Mouse (Mus musculus): ENCODE results near the gene Atp11a. TPM values are rescaled to one million over a fixed set of nuclear protein-coding genes. Genes with fewer than 3 reads are reported as not detected.

Atp11a gene
- polyA plus RNA-seq, 1 experiment from 2014 or later = 18.5 TPM

GRCm38 (mm10) chr8:12795011-12795671 is 38.3 kb downstream of the Atp11a start:
- H3K27me3 ChIP-seq (ENCODE audit: control insufficient read depth, insufficient read depth, low read length) = no peaks in the 10 kb centered on the region
- H3K4me2 ChIP-seq (ENCODE audit: low read depth, low read length, severe bottlenecking) = no peak overlapping the region
- 96% methylated on average over 5 of the region's 5 CpGs for WGBS
- H3K36me3 ChIP-seq (ENCODE audit: control insufficient read depth, insufficient read depth, low read length) = no peaks in the 10 kb centered on the region
- H3K9ac ChIP-seq (ENCODE audit: low read length) = no peak overlapping the region
- no peak overlapping the region for H3K4me3 ChIP-seq (ENCODE audit: low read depth, low read length)
- ATAC-seq (replicated peaks; ENCODE audit: low FRiP score) (no peak), DNase-seq (ENCODE audit: low spot score) (no peak)
- no peak overlapping the region for H3K27ac ChIP-seq (ENCODE audit: low read depth, low read length)
- H3K4me1 ChIP-seq (replicated peaks; ENCODE audit: control insufficient read depth, insufficient read depth, low read length) = no peaks in the 10 kb centered on the region
- H3K9me3 ChIP-seq (ENCODE audit: control insufficient read depth, low read length) = no peaks in the 10 kb centered on the region

DNA sequence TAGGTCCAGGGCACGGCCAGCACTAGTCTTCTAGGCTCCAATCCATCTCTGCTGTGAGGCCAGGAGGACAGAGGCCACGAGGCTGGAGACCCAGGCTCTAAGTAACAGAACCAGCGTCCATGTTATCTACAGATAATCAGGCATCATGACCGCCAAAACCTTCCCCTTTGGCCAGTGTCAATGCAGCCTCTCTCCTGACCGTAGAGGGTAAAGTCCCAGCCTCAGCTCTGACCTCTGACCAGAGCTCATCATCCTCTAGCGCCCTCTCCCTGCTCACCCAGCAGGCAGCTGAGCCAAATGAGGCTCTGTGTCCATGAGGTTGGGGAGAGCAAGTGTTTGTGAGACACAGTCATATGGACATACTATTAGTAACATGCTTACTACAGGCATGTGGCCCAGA is 42.3 kb downstream of the Atp11a start:
- H3K27ac ChIP-seq (ENCODE audit: low read depth, low read length) = no peak overlapping the region
- no peaks in the 10 kb centered on the region for H3K9me3 ChIP-seq (ENCODE audit: control insufficient read depth, low read length)
- ATAC-seq (replicated peaks; ENCODE audit: low FRiP score) = no peak
- H3K4me3 ChIP-seq (ENCODE audit: low read depth, low read length) = no peak overlapping the region
- no peak for DNase-seq (ENCODE audit: low spot score)
- 75% methylated on average over 6 of the region's 6 CpGs for WGBS
- no peak overlapping the region for H3K9ac ChIP-seq (ENCODE audit: low read length)
- H3K4me1 ChIP-seq (replicated peaks; ENCODE audit: control insufficient read depth, insufficient read depth, low read length) = no peaks in the 10 kb centered on the region
- no peak overlapping the region for H3K4me2 ChIP-seq (ENCODE audit: low read depth, low read length, severe bottlenecking)
- H3K36me3 ChIP-seq (ENCODE audit: control insufficient read depth, insufficient read depth, low read length) = no peaks in the 10 kb centered on the region
- H3K27me3 ChIP-seq (ENCODE audit: control insufficient read depth, insufficient read depth, low read length) = no peaks in the 10 kb centered on the region

GRCm38 (mm10) chr8:12799832-12800231 is 43.0 kb downstream of the Atp11a start:
- ATAC-seq (replicated peaks; ENCODE audit: low FRiP score) (no peak), DNase-seq (ENCODE audit: low spot score) (no peak)
- WGBS = 70% methylated on average over 6 of the region's 6 CpGs
- no peak overlapping the region for H3K9ac ChIP-seq (ENCODE audit: low read length)
- no peaks in the 10 kb centered on the region for H3K36me3 ChIP-seq (ENCODE audit: control insufficient read depth, insufficient read depth, low read length)
- no peak overlapping the region for H3K27ac ChIP-seq (ENCODE audit: low read depth, low read length)
- H3K4me2 ChIP-seq (ENCODE audit: low read depth, low read length, severe bottlenecking) = no peak overlapping the region
- no peaks in the 10 kb centered on the region for H3K9me3 ChIP-seq (ENCODE audit: control insufficient read depth, low read length)
- H3K4me1 ChIP-seq (replicated peaks; ENCODE audit: control insufficient read depth, insufficient read depth, low read length) = no peaks in the 10 kb centered on the region
- H3K27me3 ChIP-seq (ENCODE audit: control insufficient read depth, insufficient read depth, low read length) = no peaks in the 10 kb centered on the region
- H3K4me3 ChIP-seq (ENCODE audit: low read depth, low read length) = no peak overlapping the region

GRCm38 (mm10) chr8:12800246-12800645 is 43.4 kb downstream of the Atp11a start:
- Histone ChIP-seq H3K9ac (ENCODE audit: low read length) (no peak overlapping the region), H3K27me3 (ENCODE audit: control insufficient read depth, insufficient read depth, low read length) (no peaks in the 10 kb centered on the region), H3K9me3 (ENCODE audit: control insufficient read depth, low read length) (no peaks in the 10 kb centered on the region), H3K4me3 (ENCODE audit: low read depth, low read length) (no peak overlapping the region), H3K27ac (ENCODE audit: low read depth, low read length) (no peak overlapping the region), H3K4me1 (replicated peaks; ENCODE audit: control insufficient read depth, insufficient read depth, low read length) (no peaks in the 10 kb centered on the region), H3K4me2 (ENCODE audit: low read depth, low read length, severe bottlenecking) (no peak overlapping the region), H3K36me3 (ENCODE audit: control insufficient read depth, insufficient read depth, low read length) (no peaks in the 10 kb centered on the region)
- ATAC-seq (replicated peaks; ENCODE audit: low FRiP score) = no peak
- WGBS = 70% methylated on average over 2 of the region's 2 CpGs
- no peak for DNase-seq (ENCODE audit: low spot score)

DNA sequence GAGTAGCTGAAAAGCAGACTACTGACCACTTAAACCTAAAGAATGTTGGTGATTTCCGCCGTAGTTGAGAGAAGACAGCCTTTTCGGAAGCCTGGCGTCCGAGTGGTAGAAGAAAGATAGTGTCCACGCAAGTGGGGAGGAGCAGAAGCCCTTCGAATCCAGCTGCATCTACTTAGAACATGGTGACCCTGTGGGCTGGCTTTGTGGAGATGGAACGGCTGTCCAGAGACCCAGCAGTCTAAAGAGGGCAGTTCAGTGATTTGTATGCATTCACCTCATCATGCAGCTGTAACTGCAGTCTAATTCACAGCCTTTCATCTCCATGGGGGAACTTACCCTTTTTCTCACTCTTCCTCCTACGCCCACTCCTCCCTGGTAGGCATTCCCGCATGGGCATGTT is 44.8 kb downstream of the Atp11a start:
- DNase-seq (ENCODE audit: low spot score) = no peak
- Histone ChIP-seq H3K4me1 (replicated peaks; ENCODE audit: control insufficient read depth, insufficient read depth, low read length) (no peaks in the 10 kb centered on the region), H3K27ac (ENCODE audit: low read depth, low read length) (no peak overlapping the region), H3K4me2 (ENCODE audit: low read depth, low read length, severe bottlenecking) (no peak overlapping the region), H3K36me3 (ENCODE audit: control insufficient read depth, insufficient read depth, low read length) (no peaks in the 10 kb centered on the region), H3K4me3 (ENCODE audit: low read depth, low read length) (no peak overlapping the region), H3K9me3 (ENCODE audit: control insufficient read depth, low read length) (no peaks in the 10 kb centered on the region), H3K9ac (ENCODE audit: low read length) (no peak overlapping the region), H3K27me3 (ENCODE audit: control insufficient read depth, insufficient read depth, low read length) (no peaks in the 10 kb centered on the region)
- no peak for ATAC-seq (replicated peaks; ENCODE audit: low FRiP score)
- 86% methylated on average over 10 of the region's 10 CpGs for WGBS

DNA sequence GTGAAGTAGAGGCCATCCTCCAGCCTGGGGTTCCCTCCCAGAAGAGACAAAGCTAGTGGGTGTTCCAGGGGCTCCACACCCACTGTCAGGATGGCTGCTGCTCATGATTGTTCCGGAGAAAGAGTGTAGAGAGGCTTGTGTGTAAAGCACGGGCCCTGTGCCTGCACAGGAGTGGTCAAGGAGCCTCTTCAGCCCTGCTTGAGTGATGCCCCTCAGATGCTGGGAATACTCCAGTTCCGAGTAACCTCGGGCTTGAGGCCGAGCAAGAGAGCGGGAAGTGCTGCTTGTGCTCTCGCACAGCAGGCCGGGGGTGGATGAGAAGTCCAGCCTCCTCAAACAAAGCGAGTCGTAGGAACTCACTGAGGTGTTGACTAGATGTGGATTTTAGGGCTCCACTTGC is 46.3 kb downstream of the Atp11a start:
- Histone ChIP-seq H3K27ac (ENCODE audit: low read depth, low read length) (no peak overlapping the region), H3K27me3 (ENCODE audit: control insufficient read depth, insufficient read depth, low read length) (no peaks in the 10 kb centered on the region), H3K4me1 (replicated peaks; ENCODE audit: control insufficient read depth, insufficient read depth, low read length) (no peaks in the 10 kb centered on the region), H3K4me3 (ENCODE audit: low read depth, low read length) (no peak overlapping the region), H3K9me3 (ENCODE audit: control insufficient read depth, low read length) (no peaks in the 10 kb centered on the region), H3K9ac (ENCODE audit: low read length) (no peak overlapping the region), H3K36me3 (ENCODE audit: control insufficient read depth, insufficient read depth, low read length) (no peaks in the 10 kb centered on the region; the same call in 1 of the 2 replicates), H3K4me2 (ENCODE audit: low read depth, low read length, severe bottlenecking) (no peak overlapping the region)
- DNase-seq (ENCODE audit: low spot score) (no peak), ATAC-seq (replicated peaks; ENCODE audit: low FRiP score) (no peak)
- WGBS = 86% methylated on average over 10 of the region's 10 CpGs

GRCm38 (mm10) chr8:12804909-12805308 is 48.1 kb downstream of the Atp11a start:
- 83% methylated on average over 5 of the region's 5 CpGs for WGBS

GRCm38 (mm10) chr8:12805569-12805968 is 48.8 kb downstream of the Atp11a start:
- no peaks in the 10 kb centered on the region; the same call in 1 of the 2 replicates for H3K36me3 ChIP-seq (ENCODE audit: control insufficient read depth, insufficient read depth, low read length)
- no peak overlapping the region for H3K27ac ChIP-seq (ENCODE audit: low read depth, low read length)
- DNase-seq (ENCODE audit: low spot score) = no peak
- H3K9me3 ChIP-seq (ENCODE audit: control insufficient read depth, low read length) = no peaks in the 10 kb centered on the region
- H3K9ac ChIP-seq (ENCODE audit: low read length) = no peak overlapping the region
- no peaks in the 10 kb centered on the region for H3K4me1 ChIP-seq (replicated peaks; ENCODE audit: control insufficient read depth, insufficient read depth, low read length)
- H3K27me3 ChIP-seq (ENCODE audit: control insufficient read depth, insufficient read depth, low read length) = no peaks in the 10 kb centered on the region
- no peak overlapping the region for H3K4me2 ChIP-seq (ENCODE audit: low read depth, low read length, severe bottlenecking)
- ATAC-seq (replicated peaks; ENCODE audit: low FRiP score) = no peak
- WGBS = 64% methylated on average over 4 of the region's 4 CpGs
- no peak overlapping the region for H3K4me3 ChIP-seq (ENCODE audit: low read depth, low read length)

More at GRCm38 (mm10) chr8:12804909-12805308, 48.1 kb downstream of the Atp11a start:
- H3K4me3 ChIP-seq (ENCODE audit: low read depth, low read length) = no peak overlapping the region
- no peak overlapping the region for H3K27ac ChIP-seq (ENCODE audit: low read depth, low read length)
- ATAC-seq (replicated peaks; ENCODE audit: low FRiP score) = no peak
- no peaks in the 10 kb centered on the region for H3K9me3 ChIP-seq (ENCODE audit: control insufficient read depth, low read length)
- H3K9ac ChIP-seq (ENCODE audit: low read length) = no peak overlapping the region
- no peaks in the 10 kb centered on the region for H3K27me3 ChIP-seq (ENCODE audit: control insufficient read depth, insufficient read depth, low read length)
- H3K4me2 ChIP-seq (ENCODE audit: low read depth, low read length, severe bottlenecking) = no peak overlapping the region
- no peak for DNase-seq (ENCODE audit: low spot score)
- no peaks in the 10 kb centered on the region; the same call in 1 of the 2 replicates for H3K36me3 ChIP-seq (ENCODE audit: control insufficient read depth, insufficient read depth, low read length)
- no peaks in the 10 kb centered on the region for H3K4me1 ChIP-seq (replicated peaks; ENCODE audit: control insufficient read depth, insufficient read depth, low read length)

- no peak for DNase-seq (ENCODE audit: low spot score)
- Histone ChIP-seq H3K9me3 (ENCODE audit: control insufficient read depth, low read length) (no peaks in the 10 kb centered on the region), H3K27me3 (ENCODE audit: control insufficient read depth, insufficient read depth, low read length) (no peaks in the 10 kb centered on the region), H3K27ac (ENCODE audit: low read depth, low read length) (no peak overlapping the region), H3K4me2 (ENCODE audit: low read depth, low read length, severe bottlenecking) (no peak overlapping the region), H3K36me3 (ENCODE audit: control insufficient read depth, insufficient read depth, low read length) (no peaks in the 10 kb centered on the region; the same call in 1 of the 2 replicates), H3K9ac (ENCODE audit: low read length) (no peak overlapping the region), H3K4me1 (replicated peaks; ENCODE audit: control insufficient read depth, insufficient read depth, low read length) (no peaks in the 10 kb centered on the region), H3K4me3 (ENCODE audit: low read depth, low read length) (no peak overlapping the region)
- ATAC-seq (replicated peaks; ENCODE audit: low FRiP score) = no peak
- WGBS = 96% methylated on average over 2 of the region's 2 CpGs
These were observed 51.2 kb downstream of the Atp11a start for GRCm38 (mm10) chr8:12808018-12808417.
